In the genomic region with DNA sequence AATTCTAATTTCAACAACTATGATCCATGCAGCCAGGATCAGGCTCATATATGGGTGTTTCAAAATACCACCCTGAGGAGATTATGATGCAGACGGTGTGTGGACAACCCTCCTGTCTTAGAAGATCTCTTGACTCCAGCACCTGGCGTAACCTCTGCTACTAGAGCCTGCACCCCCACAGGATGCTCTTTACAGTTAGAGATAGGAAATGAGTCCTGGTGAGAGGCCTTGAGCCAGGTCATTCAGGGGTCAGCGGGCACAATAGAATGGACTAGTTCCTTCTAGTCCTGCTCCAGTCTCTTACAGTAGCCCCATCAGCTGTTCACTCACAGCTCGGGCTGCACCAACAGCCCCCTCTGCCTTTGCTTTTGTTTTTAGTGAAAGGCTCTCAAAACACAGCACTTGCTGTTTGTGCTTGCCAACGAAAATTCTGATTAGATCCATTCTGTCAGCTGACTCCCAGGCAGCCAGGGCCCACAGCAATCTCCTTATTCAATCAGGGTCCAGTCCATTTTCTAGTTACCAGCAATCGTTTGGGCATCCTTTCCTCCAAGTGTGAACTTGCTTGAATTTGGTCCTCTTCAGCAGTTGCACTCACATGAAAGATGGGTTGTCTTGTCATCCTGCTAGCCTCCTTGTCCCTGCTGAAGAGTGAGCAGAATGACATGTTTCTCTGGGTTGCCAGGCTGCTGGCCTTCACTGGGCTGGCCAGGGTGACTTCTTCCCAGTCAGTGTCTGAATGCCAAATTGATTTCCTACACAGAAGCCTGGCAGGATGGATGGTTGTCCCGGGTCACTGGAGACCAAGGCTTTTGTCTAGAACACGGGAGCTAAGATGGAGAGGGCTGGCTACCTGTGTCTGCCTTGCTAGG, we compare ENCODE assay signal across 13 mouse cellular contexts.
DNase-seq lines count a peak whose midpoint lies in the region; ATAC-seq and TF ChIP-seq lines count a peak whose summit lies in the region.
"Had no signal": no experiment of that assay in that cellular context is flagged by ENCODE, and none has a peak within 500 bp of the region (broad histone marks: within the 10 kb centered on the region; RNA-seq: fewer than 3 reads in every experiment).

No protein-coding gene starts in this region.

- H3K36me3 ChIP-seq in liver, adult 2 months (ENCODE audit: control insufficient read depth, insufficient read depth, low read length) = no peaks in the 10 kb centered on the region
- no peaks in the 10 kb centered on the region for H3K36me3 ChIP-seq in liver, embryonic 11.5 days (ENCODE audit: control insufficient read depth, insufficient read depth, low read length)
- no peaks in the 10 kb centered on the region for H3K36me3 ChIP-seq in hindbrain, embryonic 15.5 days
- H3K36me3 ChIP-seq: limb, embryonic 12.5 days had no signal

- no peak for ATAC-seq in liver, embryonic 11.5 days (replicated peaks; ENCODE audit: low FRiP score)
- peak; percentile 36; the same call in 1 of the 2 replicates for ATAC-seq in hindbrain, embryonic 15.5 days (ENCODE audit: low FRiP score, low read depth)

- peak; percentile 53 to 56 for DNase-seq in cerebellum, postnatal 10 days
- no peak for DNase-seq in cerebellum, adult 18-20 months
- peak; percentile 41 for DNase-seq in liver, adult 2 months (ENCODE audit: extremely low read depth, low read depth, low spot score)
- no peak for DNase-seq in liver, embryonic 11.5 days (ENCODE audit: low spot score)
- DNase-seq in ZHBTc4 (ENCODE audit: low read depth, low spot score) = peak; percentile 49
- no peak for DNase-seq in adipocyte (ENCODE audit: low spot score)
- DNase-seq: cerebellum, postnatal 25 days; kidney, adult 2 months; kidney, postnatal 25 days; right cerebral cortex, postnatal 4 days had no signal

- H3K9me3 ChIP-seq in liver, embryonic 11.5 days (ENCODE audit: control insufficient read depth, low read length) = no peaks in the 10 kb centered on the region
- no peaks in the 10 kb centered on the region for H3K9me3 ChIP-seq in hindbrain, embryonic 15.5 days
- H3K9me3 ChIP-seq: limb, embryonic 12.5 days had no signal

- no peaks in the 10 kb centered on the region for H3K27me3 ChIP-seq in liver, adult 2 months (ENCODE audit: control insufficient read depth, insufficient read depth, low read length)
- H3K27me3 ChIP-seq in liver, embryonic 11.5 days (replicated peaks; ENCODE audit: control insufficient read depth, insufficient read depth, low read length) = no peaks in the 10 kb centered on the region
- H3K27me3 ChIP-seq in hindbrain, embryonic 15.5 days = no peaks in the 10 kb centered on the region
- H3K27me3 ChIP-seq: limb, embryonic 12.5 days had no signal

- TF ChIP-seq POLR2A in liver, adult 2 months (IDR thresholded peaks at IDR 0.05; ENCODE audit: extremely low read depth, insufficient read depth, low read length) = no peak

- H3K79me2 ChIP-seq in liver, adult 2 months (ENCODE audit: control insufficient read depth, insufficient read depth, low read length) = peaks cover 15% of the 10 kb centered on the region

- H3K4me1 ChIP-seq in liver, adult 2 months (ENCODE audit: control insufficient read depth, insufficient read depth, low read length) = peaks cover 21% of the 10 kb centered on the region
- 0 out of 2 replicates have a peak, but pooled peaks cover 2% of the 10 kb centered on the region for H3K4me1 ChIP-seq in liver, embryonic 11.5 days (replicated peaks; ENCODE audit: control insufficient read depth, insufficient read depth, low read length)
- H3K4me1 ChIP-seq in hindbrain, embryonic 15.5 days (replicated peaks) = peaks cover 14% of the 10 kb centered on the region
- H3K4me1 ChIP-seq: limb, embryonic 12.5 days had no signal

- H3K27ac ChIP-seq in liver, adult 2 months (replicated peaks; ENCODE audit: insufficient read depth, low read depth, low read length) = no peak overlapping the region
- H3K27ac ChIP-seq in liver, embryonic 11.5 days (ENCODE audit: low read depth, low read length) = no peak overlapping the region
- H3K27ac ChIP-seq in hindbrain, embryonic 15.5 days (replicated peaks) = no peak overlapping the region
- H3K27ac ChIP-seq: limb, embryonic 12.5 days had no signal

- WGBS in liver, adult 2 months = 66% methylated on average over 8 of the region's 8 CpGs
- WGBS in liver, embryonic 11.5 days = 64% methylated on average over 8 of the region's 8 CpGs
- WGBS in hindbrain, embryonic 15.5 days = 48% methylated on average over 8 of the region's 8 CpGs

- no peak for TF ChIP-seq CTCF in liver, adult 2 months (IDR thresholded peaks at IDR 0.05; ENCODE audit: low read depth, low read length)

- H3K4me3 ChIP-seq in liver, adult 2 months (ENCODE audit: insufficient read depth, low read depth, low read length) = no peak overlapping the region
- H3K4me3 ChIP-seq in liver, embryonic 11.5 days (ENCODE audit: low read depth, low read length) = no peak overlapping the region
- H3K4me3 ChIP-seq in hindbrain, embryonic 15.5 days = no peak overlapping the region
- H3K4me3 ChIP-seq: erythroblast, embryonic 14.5 days; limb, embryonic 12.5 days had no signal

- H3K4me2 ChIP-seq in liver, embryonic 11.5 days = no peak overlapping the region
- no peak overlapping the region for H3K4me2 ChIP-seq in hindbrain, embryonic 15.5 days
- H3K4me2 ChIP-seq: limb, embryonic 12.5 days had no signal

- H3K9ac ChIP-seq in liver, adult 2 months (ENCODE audit: low read depth, low read length) = no peak overlapping the region
- no peak overlapping the region for H3K9ac ChIP-seq in liver, embryonic 11.5 days (ENCODE audit: low read depth, low read length)
- no peak overlapping the region for H3K9ac ChIP-seq in hindbrain, embryonic 15.5 days
- H3K9ac ChIP-seq: limb, embryonic 12.5 days had no signal

Comparison
In these comparisons a context has a peak if more than half of its experiments do, and no peak if none do; other contexts are left out.
1. DNase-seq: peak in cerebellum, postnatal 10 days (2 of 2), liver, adult 2 months (single experiment) and ZHBTc4 (single experiment); none in cerebellum, adult 18-20 months (0 of 2), liver, embryonic 11.5 days (single experiment) and adipocyte (single experiment).